Mouse (Mus musculus): Measurements from ENCODE around the gene Rgn.

DNA sequence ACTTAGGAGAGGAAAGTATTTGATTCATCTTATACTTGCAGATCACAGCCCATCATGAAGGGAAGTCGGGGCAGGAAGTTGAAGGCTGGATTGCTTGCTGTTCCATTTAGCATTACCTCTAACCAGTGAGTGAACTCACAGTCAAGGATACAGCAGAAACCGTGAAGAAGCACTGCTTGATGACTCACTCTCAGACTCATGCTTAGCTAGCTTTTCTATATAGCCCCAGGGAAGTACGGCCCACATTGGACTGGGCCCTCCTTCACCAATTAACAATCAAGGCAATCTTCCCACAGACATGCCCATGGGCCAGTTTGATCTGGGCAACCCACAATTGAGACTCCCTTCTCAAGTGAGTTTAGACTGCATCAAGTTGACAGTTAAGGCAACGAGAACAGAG, 14.4 kb downstream of the Rgn start:
- TF ChIP-seq POLR2A (IDR thresholded peaks at IDR 0.05; ENCODE audit: control insufficient read depth, low read depth, low read length) (no peak), CTCF (IDR thresholded peaks at IDR 0.05; ENCODE audit: control insufficient read depth, insufficient read depth, insufficient replicate concordance, low read depth, low read length) (no peak)
